Mouse (Mus musculus): ENCODE measurements at regions not wholly inside any gene's neighbourhood (a gene's known extent, or its start where the extent isn't known, plus 50 kb on each side); places are given as distances from the start of the nearest gene placed in this dataset.

GRCm38 (mm10) chr15:56820977-56821579 lies 656.3 kb downstream of the Slc22a22 start:
- no peak for DNase-seq (ENCODE audit: low read depth, low spot score)

GRCm38 (mm10) chr15:56820256-56820976 lies 657.0 kb downstream of the Slc22a22 start:
- no peak for DNase-seq (ENCODE audit: low read depth, low spot score)

GRCm38 (mm10) chr15:56818158-56818690 lies 659.2 kb downstream of the Slc22a22 start:
- DNase-seq (ENCODE audit: low read depth, low spot score) = no peak

GRCm38 (mm10) chr15:56817204-56818157 lies 659.9 kb downstream of the Slc22a22 start:
- DNase-seq (ENCODE audit: low read depth, low spot score) = no peak

GRCm38 (mm10) chr15:56813876-56814275 lies 663.5 kb downstream of the Slc22a22 start:
- DNase-seq (ENCODE audit: low read depth, low spot score) = no peak

GRCm38 (mm10) chr15:56810151-56810550 lies 667.3 kb downstream of the Slc22a22 start:
- DNase-seq (ENCODE audit: low read depth, low spot score) = no peak

- peak; percentile 72 for DNase-seq (ENCODE audit: low read depth, low spot score)
These were observed 669.8 kb downstream of the Slc22a22 start for GRCm38 (mm10) chr15:56807611-56808010.

- no peak for DNase-seq (ENCODE audit: low read depth, low spot score)
These were observed 675.5 kb downstream of the Slc22a22 start for GRCm38 (mm10) chr15:56801933-56802332.

GRCm38 (mm10) chr15:56775431-56775830 lies 702.0 kb downstream of the Slc22a22 start:
- DNase-seq (ENCODE audit: low read depth, low spot score) = no peak

GRCm38 (mm10) chr15:56774648-56775393 lies 702.6 kb downstream of the Slc22a22 start:
- DNase-seq (ENCODE audit: low read depth, low spot score) = no peak

GRCm38 (mm10) chr15:56766356-56766755 lies 711.1 kb downstream of the Slc22a22 start:
- DNase-seq (ENCODE audit: low read depth, low spot score) = no peak

- DNase-seq (ENCODE audit: low read depth, low spot score) = no peak
These were observed 712.4 kb downstream of the Slc22a22 start for GRCm38 (mm10) chr15:56764957-56765482.

- DNase-seq (ENCODE audit: low read depth, low spot score) = no peak
These were observed 713.4 kb downstream of the Slc22a22 start for GRCm38 (mm10) chr15:56764019-56764418.

- no peak for DNase-seq (ENCODE audit: low read depth, low spot score)
These were observed 730.7 kb downstream of the Slc22a22 start for GRCm38 (mm10) chr15:56746698-56747097.

- peak; percentile 39 for DNase-seq (ENCODE audit: low read depth, low spot score)
These were observed 732.5 kb downstream of the Slc22a22 start for GRCm38 (mm10) chr15:56744915-56745314.

All from forelimb bud, embryonic 11.5 days (tissue).